Mouse (Mus musculus): ENCODE results near the gene Dcps. TPM values are rescaled to one million over a fixed set of nuclear protein-coding genes. Genes with fewer than 3 reads are reported as not detected.

Dcps gene
- total RNA-seq, 4 experiments from 2014 or later, result 7.0 to 9.5 (median 8.7) TPM

DNA sequence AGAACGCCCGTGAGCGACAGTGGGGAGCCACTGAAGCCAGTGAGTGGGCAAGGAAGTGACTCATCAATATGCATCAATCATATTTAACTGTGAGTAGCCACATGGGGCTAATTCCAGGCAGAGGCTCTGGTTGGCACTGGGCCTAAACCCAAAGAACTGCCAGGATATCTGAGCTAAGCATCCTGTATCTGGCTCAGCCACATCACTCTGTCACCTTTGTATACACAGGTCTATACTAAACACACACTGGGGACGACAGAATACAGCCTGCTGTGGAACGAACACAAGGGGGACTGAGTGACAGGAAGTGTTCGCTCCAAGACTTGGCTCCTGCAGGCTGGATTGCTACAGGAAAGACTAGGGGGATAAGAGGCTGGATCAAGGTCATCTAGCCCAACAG is 40.3 kb downstream of the Dcps start:
- DNase-seq (ENCODE audit: low spot score in 2 of 2), result no peak

- no peak for DNase-seq (ENCODE audit: low spot score in 2 of 2)
These were observed 44.0 kb downstream of the Dcps start for GRCm38 (mm10) chr9:35131637-35132397.

GRCm38 (mm10) chr9:35128995-35129418 is 46.9 kb downstream of the Dcps start:
- no peak for DNase-seq (ENCODE audit: low spot score in 2 of 2)

- no peak for DNase-seq (ENCODE audit: low spot score in 2 of 2)
These were observed 47.3 kb downstream of the Dcps start for GRCm38 (mm10) chr9:35128564-35128963.

DNA sequence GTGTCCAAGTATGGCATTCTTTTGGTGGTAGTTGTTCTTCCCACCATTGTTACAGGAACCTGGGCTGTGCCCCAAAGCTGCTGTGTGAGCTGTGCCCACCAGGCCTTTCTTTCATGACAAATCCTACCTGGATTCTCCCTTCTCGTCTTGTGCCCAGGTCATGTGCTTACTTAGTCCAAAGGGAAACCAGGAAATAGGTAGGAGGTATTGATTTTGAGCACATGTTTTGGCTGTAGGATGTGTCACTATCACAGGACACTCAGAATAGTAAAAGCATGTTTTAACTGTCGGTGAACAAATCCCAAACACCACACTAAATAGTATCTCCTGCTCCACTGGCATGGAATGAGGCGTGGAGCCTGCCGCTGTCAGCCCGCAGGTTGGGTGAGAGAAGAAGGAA is 48.3 kb downstream of the Dcps start:
- no peak for DNase-seq (ENCODE audit: low spot score in 2 of 2)

DNA sequence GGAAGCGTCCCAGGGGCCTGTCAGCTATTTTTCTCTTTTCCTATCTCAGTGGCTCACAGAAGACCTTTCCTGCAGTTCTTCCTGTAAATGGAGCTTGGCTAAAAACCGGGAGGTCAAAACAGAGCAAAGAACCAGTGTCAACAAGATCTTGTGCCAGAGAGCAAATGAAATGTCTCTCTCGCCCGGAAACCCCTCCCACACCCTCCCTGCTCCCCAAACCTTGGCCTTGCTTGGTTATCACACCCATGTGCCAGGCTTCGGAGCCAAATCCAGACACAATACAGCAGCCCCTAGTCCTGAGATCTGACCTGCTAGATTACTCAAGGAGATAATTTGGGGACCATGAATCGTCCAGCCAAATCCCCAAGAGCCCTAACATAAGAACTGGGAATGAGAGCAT is 48.7 kb downstream of the Dcps start:
- no peak for DNase-seq (ENCODE audit: low spot score in 2 of 2)

DNA sequence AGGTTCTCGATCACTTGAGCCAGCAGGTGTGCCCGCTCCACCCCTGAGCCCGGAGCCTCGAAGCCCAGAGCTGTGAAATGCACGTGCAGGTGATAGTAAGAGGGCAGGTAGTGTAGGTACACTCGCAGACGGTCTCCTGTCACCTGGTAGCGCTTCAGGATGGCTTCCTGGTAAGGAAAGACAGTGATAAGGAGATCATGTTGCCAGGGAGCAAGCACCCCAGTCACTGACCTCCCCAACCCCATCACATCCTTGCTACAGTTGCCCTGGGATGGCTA is 51.2 kb downstream of the Dcps start:
- no peak for DNase-seq (ENCODE audit: low spot score in 2 of 2)

DNA sequence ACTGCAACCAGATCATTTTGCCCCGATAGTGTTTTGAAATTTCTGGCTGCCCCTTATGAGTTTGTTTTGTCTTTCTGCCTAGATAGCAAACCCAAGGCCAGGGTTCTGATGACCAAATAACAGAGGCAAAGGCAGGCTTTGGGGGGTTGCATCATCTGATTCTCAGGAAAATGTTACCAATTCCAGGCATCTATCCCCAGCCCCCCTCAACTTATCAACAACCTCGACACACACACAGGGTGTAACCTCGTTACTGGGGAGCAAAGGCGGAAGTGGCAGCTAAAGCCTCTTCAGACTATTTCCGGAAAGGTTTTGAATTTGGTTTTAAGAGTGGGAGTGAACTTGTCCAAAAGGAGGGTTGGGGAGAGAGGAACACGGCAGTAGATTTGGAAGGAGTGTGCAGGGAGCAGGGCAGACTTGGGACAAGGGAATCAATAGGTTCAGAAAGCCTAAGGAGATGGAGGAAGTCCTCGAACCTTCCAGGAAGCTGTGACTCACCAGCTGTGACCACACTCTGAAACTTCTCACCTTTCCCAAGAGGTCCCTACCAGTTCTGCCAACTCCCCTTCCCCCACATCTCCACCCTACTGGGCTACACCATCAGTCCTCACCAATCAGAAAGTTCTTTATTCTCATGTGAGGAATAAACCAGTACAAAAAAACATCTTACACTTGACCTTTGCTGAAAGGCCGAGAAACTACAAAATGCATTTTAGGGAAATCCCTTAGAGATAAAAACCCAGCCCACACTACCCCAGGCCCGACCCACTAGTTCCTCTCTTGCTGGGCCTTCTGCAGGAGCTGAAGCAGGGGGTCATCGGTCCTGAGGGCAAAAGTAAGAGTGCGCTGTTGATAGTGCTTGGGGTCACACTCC is 51.8 kb downstream of the Dcps start:
- no peak for DNase-seq (ENCODE audit: low spot score in 2 of 2)

DNA sequence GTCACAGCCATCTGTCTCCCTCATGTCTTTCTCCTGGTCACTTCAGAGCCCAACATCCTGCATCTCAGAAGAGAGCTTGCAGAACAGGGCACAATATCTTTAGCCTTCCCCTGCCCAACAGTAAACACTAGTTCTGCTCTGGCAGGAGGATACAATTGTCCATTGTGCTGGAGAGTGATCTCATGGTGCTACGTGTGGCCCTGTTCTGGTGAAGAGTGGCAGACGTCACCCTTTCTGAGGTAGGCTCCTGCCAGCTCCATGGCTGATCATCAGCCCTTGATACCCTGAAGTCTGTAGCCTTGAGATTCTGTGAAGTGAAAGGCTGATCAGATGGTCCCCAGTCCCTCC is 52.4 kb downstream of the Dcps start:
- DNase-seq (ENCODE audit: low spot score in 2 of 2), result no peak

- no peak for DNase-seq (ENCODE audit: low spot score in 2 of 2)
These were observed 53.2 kb downstream of the Dcps start for GRCm38 (mm10) chr9:35122551-35123266.

DNA sequence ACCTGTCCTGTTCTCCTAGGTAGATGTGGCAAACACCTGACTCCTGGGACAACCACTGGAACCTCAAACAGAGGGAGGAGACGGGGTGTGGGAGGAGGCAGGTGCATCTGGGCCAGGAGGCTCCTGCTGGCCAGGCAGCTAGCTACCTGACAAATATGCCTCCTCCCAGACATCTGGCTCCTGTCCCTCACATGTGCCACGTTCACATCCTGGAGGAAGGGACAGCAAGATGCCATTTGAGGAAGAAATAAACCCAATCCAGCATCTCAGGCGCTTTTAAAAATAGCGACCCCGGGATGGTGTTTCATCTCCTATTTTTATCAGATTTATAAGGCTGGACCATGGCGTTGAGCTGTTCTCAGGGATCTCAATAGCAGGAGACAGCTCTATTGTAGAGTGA is 56.7 kb downstream of the Dcps start, which contains the start of gene St3gal4:
Gene St3gal4, minus strand, starts transcription at position 101 of the 400 bp plus-strand sequence.
- DNase-seq (ENCODE audit: low spot score in 2 of 2), result no peak

DNA sequence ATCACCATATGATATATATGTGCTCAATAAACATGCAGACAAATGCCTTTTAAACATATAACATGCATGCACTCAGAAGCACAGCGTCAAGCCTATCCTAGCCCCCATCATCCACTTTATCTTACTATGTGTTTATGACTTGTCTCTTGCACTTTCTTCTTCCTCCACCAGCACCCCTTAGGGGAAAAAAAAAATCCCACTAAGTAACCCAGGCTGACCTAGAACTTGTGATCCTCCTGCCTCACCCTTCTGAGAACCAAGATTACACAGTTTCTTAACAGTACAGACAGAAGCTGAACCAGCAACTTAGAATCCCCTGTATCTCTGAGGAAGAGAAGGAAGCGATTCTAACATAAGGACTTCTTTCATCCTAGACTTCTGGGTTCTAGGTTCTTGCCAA is 57.3 kb downstream of the Dcps start:
- no peak for DNase-seq (ENCODE audit: low spot score in 2 of 2)

- DNase-seq (ENCODE audit: low spot score in 2 of 2), result peak in 1 of 2 experiments; percentile 24
These were observed 58.2 kb downstream of the Dcps start for GRCm38 (mm10) chr9:35117384-35118295.

DNA sequence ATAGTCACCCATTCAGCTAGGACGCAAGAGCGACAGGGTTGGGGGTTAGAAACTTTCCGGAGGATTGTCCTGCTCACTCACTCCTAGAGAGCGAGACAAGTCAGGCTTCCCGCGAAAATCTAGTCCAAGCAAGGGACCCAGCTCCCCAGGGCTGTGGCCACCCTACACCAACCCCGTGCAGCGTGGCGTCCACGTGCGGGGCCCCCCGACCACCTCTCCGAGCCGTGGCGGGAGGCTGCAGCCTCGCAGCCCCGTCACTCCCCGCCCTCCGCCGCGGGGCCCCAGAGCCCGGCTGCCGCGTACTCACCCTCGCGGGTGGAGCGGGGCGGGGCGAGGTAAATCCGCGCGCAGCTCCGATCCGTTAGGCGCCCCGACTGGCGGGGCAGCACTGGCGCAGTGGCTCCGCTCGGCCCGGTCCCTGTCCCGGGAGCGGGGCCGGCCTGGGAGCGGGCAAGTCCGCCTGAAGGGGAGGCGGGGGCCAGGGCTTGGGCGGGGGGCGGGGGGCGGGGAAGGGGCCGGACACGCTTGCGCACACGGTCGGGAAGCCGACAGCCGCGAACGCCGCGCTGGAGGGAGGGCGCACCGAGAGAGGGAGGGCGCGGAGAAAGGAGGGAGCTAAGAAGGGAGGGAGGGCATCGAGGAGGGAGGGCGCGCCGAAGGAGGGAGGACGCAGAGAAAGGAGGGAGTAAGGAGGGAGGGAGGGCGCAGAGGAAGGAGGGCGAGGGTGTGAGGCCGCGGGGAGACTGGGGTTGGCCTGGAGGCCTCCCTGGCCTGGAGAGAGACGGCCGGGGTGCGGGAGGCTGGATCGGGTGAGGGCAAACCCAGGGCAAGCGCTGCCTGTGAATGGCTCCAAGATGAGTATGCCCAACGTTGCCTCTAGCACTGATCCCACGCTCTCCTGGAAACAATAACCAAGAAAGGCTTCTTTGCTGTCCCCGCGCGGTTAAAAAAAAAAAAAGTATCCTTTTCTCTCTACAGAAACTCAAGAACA is 59.2 kb downstream of the Dcps start:
- DNase-seq (ENCODE audit: low spot score in 2 of 2), result peak; percentile 50 to 69

DNA sequence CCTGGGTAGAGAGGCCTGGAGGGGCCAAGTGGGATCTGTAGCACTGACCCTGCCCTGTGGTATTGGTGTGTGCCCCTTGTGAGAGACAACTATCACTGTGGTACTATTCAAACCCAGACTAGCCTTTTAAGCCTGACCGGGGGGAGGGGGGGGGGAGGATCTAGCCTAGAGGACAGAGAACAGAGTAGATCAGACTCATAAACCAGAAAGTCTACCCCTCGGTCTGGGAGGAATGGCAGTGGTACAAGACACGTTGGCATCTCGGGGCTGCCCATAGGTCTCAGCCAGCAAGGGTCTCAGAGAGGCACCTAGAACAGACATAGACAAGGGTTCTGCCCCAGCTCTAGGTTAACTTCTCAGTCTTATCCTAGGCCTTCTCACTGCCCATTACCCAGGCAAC is 60.1 kb downstream of the Dcps start:
- no peak for DNase-seq (ENCODE audit: low spot score in 2 of 2)

DNA sequence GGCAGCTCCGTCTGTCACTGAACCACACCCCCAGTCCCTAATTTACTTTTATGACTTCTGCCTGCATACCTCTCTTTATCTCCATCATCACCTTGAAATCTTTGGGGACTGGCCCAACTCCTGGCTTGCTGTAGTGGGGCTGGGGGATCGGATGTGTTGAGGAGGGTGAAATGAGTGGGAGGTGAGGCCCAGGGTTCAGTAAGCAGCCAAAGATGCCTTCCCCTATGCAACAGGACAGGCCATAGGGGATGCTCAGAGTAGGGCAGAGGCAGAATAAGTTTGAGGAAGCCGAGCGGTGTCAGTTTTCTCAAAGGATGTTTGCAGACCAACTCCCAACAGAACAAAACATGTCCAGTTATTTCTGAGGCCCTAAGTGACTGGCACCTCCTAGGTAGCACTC is 60.6 kb downstream of the Dcps start:
- DNase-seq (ENCODE audit: low spot score in 2 of 2), result no peak

DNA sequence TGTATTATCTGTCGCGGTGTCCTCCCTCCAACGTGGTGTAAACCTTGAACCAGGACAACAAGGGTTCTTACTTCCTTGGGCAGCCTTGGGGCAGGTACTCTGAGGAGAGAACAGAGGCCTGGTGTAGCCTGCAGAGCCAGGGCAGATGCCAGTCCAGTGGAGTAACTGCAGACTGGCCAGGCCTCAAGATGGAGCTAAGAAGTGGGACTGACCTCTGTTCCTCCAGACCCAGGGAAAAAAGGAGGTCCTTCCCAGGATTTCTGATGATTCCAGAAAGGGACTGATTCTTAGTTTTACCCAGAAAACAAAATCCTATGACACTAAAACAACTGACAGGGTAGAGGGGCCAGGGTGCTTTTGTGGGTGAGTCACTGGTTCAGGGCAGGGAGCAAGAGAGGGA is 61.6 kb downstream of the Dcps start:
- no peak for DNase-seq (ENCODE audit: low spot score in 2 of 2)

GRCm38 (mm10) chr9:35111941-35112595 is 63.8 kb downstream of the Dcps start:
- peak; percentile 43 to 72 for DNase-seq (ENCODE audit: low spot score in 2 of 2)

DNA sequence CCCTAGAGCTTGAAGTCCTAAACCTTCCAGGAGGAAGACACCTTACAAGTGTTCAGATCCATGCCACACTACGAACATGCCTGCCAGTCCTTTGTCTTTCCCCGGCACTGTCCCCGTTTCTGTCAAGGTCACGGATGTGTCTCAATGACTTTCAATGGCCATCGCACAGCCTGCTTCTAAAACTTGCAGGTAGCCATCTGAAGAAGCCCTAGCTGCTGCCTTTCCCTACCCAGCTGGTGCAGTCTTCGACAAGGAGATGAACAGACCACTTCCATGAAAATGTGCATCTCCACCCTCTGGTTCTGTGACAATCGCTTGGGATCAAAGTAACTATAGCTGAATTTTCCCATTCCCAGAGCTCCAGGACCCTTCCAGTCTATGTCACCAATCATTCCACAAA is 64.4 kb downstream of the Dcps start:
- no peak for DNase-seq (ENCODE audit: low spot score in 2 of 2)
